In the genomic region with DNA sequence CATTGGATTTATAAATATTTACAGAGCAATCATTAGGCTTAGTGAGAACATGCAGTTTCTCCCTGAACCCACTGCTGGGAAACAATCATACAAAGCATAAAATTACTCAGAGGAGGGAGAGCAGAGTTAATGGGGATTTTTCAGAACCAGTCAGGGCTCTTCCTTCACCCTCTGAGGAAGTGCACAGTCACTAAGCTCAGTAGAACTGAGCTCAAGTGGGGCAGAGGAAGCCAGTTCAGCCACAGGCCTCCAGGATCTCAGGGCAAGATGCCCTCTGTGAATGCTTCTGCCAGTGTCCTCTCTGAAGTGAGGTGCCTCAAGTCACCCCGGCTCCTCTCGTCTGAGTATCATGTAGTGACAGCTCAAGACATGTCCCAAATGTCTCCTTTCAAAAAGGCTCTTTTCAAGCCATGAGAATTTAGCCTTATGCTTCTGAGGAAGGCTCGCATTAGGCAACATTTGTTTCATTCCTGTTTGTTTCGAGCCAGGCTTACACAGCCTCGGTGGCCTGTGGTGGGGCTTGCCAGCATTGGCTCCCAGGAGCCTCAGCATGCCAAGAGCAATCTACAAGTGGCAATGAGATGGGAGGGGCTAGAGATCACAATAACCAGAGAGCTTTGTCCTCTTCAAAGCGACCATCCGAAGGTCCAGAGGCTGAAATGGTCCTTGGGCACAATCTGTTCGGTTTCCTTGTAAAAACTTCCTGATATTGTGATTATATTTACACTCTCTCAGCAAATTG, we compare ENCODE assay signal across 9 mouse cellular contexts.
DNase-seq lines count a peak whose midpoint lies in the region; ATAC-seq lines count a peak whose summit lies in the region.
"Had no signal": no experiment of that assay in that cellular context is flagged by ENCODE, and none has a peak within 500 bp of the region (broad histone marks: within the 10 kb centered on the region; RNA-seq: fewer than 3 reads in every experiment).

No protein-coding gene starts in this region.

- no peak overlapping the region for H3K9ac ChIP-seq in stomach, embryonic 14.5 days (replicated peaks; ENCODE audit: low read depth, low read length)

- peak overlapping the region; percentile 71; the same call in 1 of the 2 replicates for H3K27ac ChIP-seq in stomach, embryonic 14.5 days (ENCODE audit: low read length)

- WGBS in stomach, embryonic 14.5 days: 46% methylated on average over 8 of the region's 8 CpGs

- DNase-seq in adrenal gland, adult 2 months: peak; percentile 44
- no peak for DNase-seq in adrenal gland, adult 18-20 months (ENCODE audit: low spot score in 2 of 2)
- DNase-seq in ovary, adult 18-20 months (ENCODE audit: low spot score): peak; percentile 10
- no peak for DNase-seq in ovary, postnatal 14 days (ENCODE audit: low spot score)
- DNase-seq in embryo, embryonic 9.5 days (ENCODE audit: extremely low spot score): no peak
- DNase-seq in thymus, postnatal 10 days (ENCODE audit: low spot score in 2 of 2): no peak
- DNase-seq: kidney, adult 8-10 months had no signal

- H3K4me1 ChIP-seq in stomach, embryonic 14.5 days (ENCODE audit: control insufficient read depth, insufficient read depth, low read length): peaks cover 6% of the 10 kb centered on the region; the same call in 1 of the 2 replicates

- no peaks in the 10 kb centered on the region for H3K36me3 ChIP-seq in stomach, embryonic 14.5 days (ENCODE audit: control insufficient read depth, insufficient read depth, low read length)

- ATAC-seq in hematopoietic stem cell, adult 5-6 weeks (replicated peaks in 1 of 2; ENCODE audit: insufficient read depth in 1 of 2, low FRiP score in 2 of 2, low TSS enrichment in 1 of 2, low read depth in 1 of 2, poor library complexity in 2 of 2, severe bottlenecking in 2 of 2): peak; percentile 51 to 56; a peak in 2 of 4 replicates
- ATAC-seq in stomach, embryonic 14.5 days (ENCODE audit: insufficient number of reproducible peaks, insufficient read depth, low FRiP score, low read depth): no peak

- no peaks in the 10 kb centered on the region for H3K27me3 ChIP-seq in stomach, embryonic 14.5 days (ENCODE audit: control insufficient read depth, insufficient read depth, low read length)

- H3K9me3 ChIP-seq in stomach, embryonic 14.5 days (ENCODE audit: control insufficient read depth, low read depth, low read length): no peaks in the 10 kb centered on the region

- H3K4me2 ChIP-seq in stomach, embryonic 14.5 days (replicated peaks; ENCODE audit: low read depth, low read length): no peak overlapping the region

- no peak overlapping the region for H3K4me3 ChIP-seq in stomach, embryonic 14.5 days (ENCODE audit: low read depth, low read length)

Comparison
In these comparisons a context has a peak if more than half of its experiments do, and no peak if none do; other contexts are left out.
1. DNase-seq: peak in adrenal gland, adult 2 months (single experiment) and ovary, adult 18-20 months (single experiment); none in adrenal gland, adult 18-20 months (0 of 2), ovary, postnatal 14 days (single experiment), embryo, embryonic 9.5 days (single experiment) and thymus, postnatal 10 days (0 of 2).